Mouse (Mus musculus) C2C12 (cell line): ENCODE measurements at regions not wholly inside any gene's neighbourhood (a gene's known extent, or its start where the extent isn't known, plus 50 kb on each side); places are given as distances from the start of the nearest gene placed in this dataset.

ENCODE experiments used
- H3K27me3 ChIP-seq: one replicate; pipeline ENCODE4 v1.6.1; 2011; ENCODE audit not compliant: control insufficient read depth, insufficient read depth, insufficient read length
- H3K36me3 ChIP-seq: one replicate; pipeline ENCODE4 v1.6.1; 2011; ENCODE audit not compliant: control insufficient read depth, insufficient read depth
- H3K4me3 ChIP-seq: one replicate; pipeline ENCODE4 v1.5.1; 2011; ENCODE audit warnings: mild to moderate bottlenecking, control low read depth; ENCODE audit not compliant: poor library complexity, insufficient read depth, severe bottlenecking
- H3K79me2 ChIP-seq: one replicate; pipeline ENCODE4 v1.6.1; 2011; ENCODE audit not compliant: control insufficient read depth, insufficient read depth
- H3K79me3 ChIP-seq: one replicate; pipeline ENCODE4 v1.6.1; 2011; ENCODE audit warnings: low read depth, control low read depth
- H3ac ChIP-seq: one replicate; pipeline ENCODE3; 2011; ENCODE audit warnings: low read depth; ENCODE audit not compliant: control insufficient read depth, insufficient read length
- CEBPB ChIP-seq: IDR thresholded peaks from one replicate; pipeline ENCODE4 v1.6.1; 2011; ENCODE audit warnings: low read depth, mild to moderate bottlenecking, control low read depth, moderate library complexity
- CTCF ChIP-seq: IDR thresholded peaks from one replicate; pipeline ENCODE4 v1.5.1; 2011; ENCODE audit not compliant: control insufficient read depth, insufficient read depth, insufficient read length
- FOSL1 ChIP-seq: IDR thresholded peaks from one replicate; pipeline ENCODE4 v1.8.0; 2011; ENCODE audit warnings: mild to moderate bottlenecking, low read length; ENCODE audit not compliant: poor library complexity, insufficient read depth, severe bottlenecking
- MAX ChIP-seq: IDR thresholded peaks from one replicate; pipeline ENCODE4 v1.6.1; 2011; ENCODE audit warnings: mild to moderate bottlenecking, control low read depth
- MYOD1 ChIP-seq: IDR thresholded peaks from one replicate; pipeline ENCODE4 v1.6.1; 2011; ENCODE audit warnings: low read depth; ENCODE audit not compliant: control insufficient read depth, insufficient read length
- MYOG ChIP-seq: IDR thresholded peaks from one replicate; pipeline ENCODE4 v1.6.1; 2011; ENCODE audit not compliant: control insufficient read depth, insufficient read length; ENCODE audit errors: extremely low read depth
- USF1 ChIP-seq: IDR thresholded peaks from one replicate; pipeline ENCODE4 v1.6.1; 2011; ENCODE audit warnings: low read depth, mild to moderate bottlenecking, control low read depth, moderate library complexity

GRCm38 (mm10) chr15:25172755-25173154 lies 240.8 kb downstream of the Basp1 start:
- no peaks in the 10 kb centered on the region for H3K36me3 ChIP-seq

GRCm38 (mm10) chr15:25146371-25146770 lies 267.2 kb downstream of the Basp1 start:
- Histone ChIP-seq H3ac (no peak overlapping the region), H3K36me3 (no peaks in the 10 kb centered on the region), H3K4me3 (no peak overlapping the region), H3K27me3 (peaks cover 6% of the 10 kb centered on the region), H3K79me3 (no peaks in the 10 kb centered on the region), H3K79me2 (no peaks in the 10 kb centered on the region)
- no peak for TF ChIP-seq FOSL1
- TF ChIP-seq MYOD1 = no peak
- no peak for TF ChIP-seq CEBPB
- no peak for TF ChIP-seq CTCF
- no peak for TF ChIP-seq MYOG
- no peak for TF ChIP-seq MAX
- no peak for TF ChIP-seq USF1

More at GRCm38 (mm10) chr15:25172755-25173154, 240.8 kb downstream of the Basp1 start:
- Histone ChIP-seq H3K27me3 (peaks cover 5% of the 10 kb centered on the region), H3ac (no peak overlapping the region), H3K79me2 (no peaks in the 10 kb centered on the region), H3K79me3 (no peaks in the 10 kb centered on the region), H3K4me3 (no peak overlapping the region)
- no peak for TF ChIP-seq USF1
- TF ChIP-seq MYOD1 = no peak
- TF ChIP-seq MAX = no peak
- no peak for TF ChIP-seq CTCF
- TF ChIP-seq FOSL1 = no peak
- TF ChIP-seq CEBPB = no peak
- TF ChIP-seq MYOG = no peak

- TF ChIP-seq CEBPB = no peak
- no peak for TF ChIP-seq MYOD1
- TF ChIP-seq FOSL1 = no peak
- Histone ChIP-seq H3K27me3 (peaks cover 6% of the 10 kb centered on the region), H3ac (no peak overlapping the region), H3K36me3 (no peaks in the 10 kb centered on the region), H3K79me3 (no peaks in the 10 kb centered on the region), H3K4me3 (no peak overlapping the region), H3K79me2 (no peaks in the 10 kb centered on the region)
These were observed 269.3 kb downstream of the Basp1 start for GRCm38 (mm10) chr15:25144228-25144627.

- H3ac ChIP-seq = no peak overlapping the region
- TF ChIP-seq MYOG (no peak), USF1 (no peak), MYOD1 (no peak), MAX (no peak), CEBPB (no peak), CTCF (no peak), FOSL1 (no peak)
These were observed 273.0 kb downstream of the Basp1 start for GRCm38 (mm10) chr15:25140389-25141181.

GRCm38 (mm10) chr15:25137091-25137490 lies 276.5 kb downstream of the Basp1 start:
- Histone ChIP-seq H3K79me3 (no peaks in the 10 kb centered on the region), H3K27me3 (peaks cover 7% of the 10 kb centered on the region), H3K79me2 (no peaks in the 10 kb centered on the region), H3K4me3 (no peak overlapping the region), H3ac (no peak overlapping the region), H3K36me3 (no peaks in the 10 kb centered on the region)
- TF ChIP-seq USF1 (no peak), MAX (no peak), FOSL1 (no peak), CEBPB (no peak)

More at GRCm38 (mm10) chr15:25140389-25141181, 273.0 kb downstream of the Basp1 start:
- Histone ChIP-seq H3K79me3 (no peaks in the 10 kb centered on the region), H3K4me3 (no peak overlapping the region), H3K27me3 (peaks cover 7% of the 10 kb centered on the region), H3K79me2 (no peaks in the 10 kb centered on the region), H3K36me3 (no peaks in the 10 kb centered on the region)

- H3K36me3 ChIP-seq = no peaks in the 10 kb centered on the region
- peaks cover 4% of the 10 kb centered on the region for H3K27me3 ChIP-seq
- H3K79me2 ChIP-seq = no peaks in the 10 kb centered on the region
- TF ChIP-seq MYOD1 (no peak), MAX (no peak), MYOG (no peak), CEBPB (no peak), USF1 (no peak), FOSL1 (no peak), CTCF (no peak)
- H3K79me3 ChIP-seq = no peaks in the 10 kb centered on the region
- H3K4me3 ChIP-seq = no peak overlapping the region
- no peak overlapping the region for H3ac ChIP-seq
These were observed 277.9 kb downstream of the Basp1 start for GRCm38 (mm10) chr15:25135471-25136262.
